Mouse (Mus musculus) ES-Bruce4 (cell line): ENCODE measurements around the gene Ovol3. TPM values are rescaled to one million over a fixed set of nuclear protein-coding genes. Genes with fewer than 3 reads are reported as not detected.

Source experiments
- H3K27ac ChIP-seq: 2 replicates; pipeline ENCODE4 v1.5.1; 2012; ENCODE audit warnings: low read length, inconsistent platforms; ENCODE audit not compliant: insufficient read depth
- H3K27me3 ChIP-seq: 2 replicates; pipeline ENCODE4 v1.6.1; 2012; ENCODE audit warnings: mild to moderate bottlenecking, low read length, inconsistent platforms; ENCODE audit not compliant: control insufficient read depth, poor library complexity, insufficient read depth, severe bottlenecking
- H3K36me3 ChIP-seq: 2 replicates; pipeline ENCODE4 v1.6.1; 2012; ENCODE audit warnings: inconsistent platforms, mild to moderate bottlenecking, low read length, moderate library complexity; ENCODE audit not compliant: control insufficient read depth, poor library complexity, insufficient read depth, severe bottlenecking
- H3K4me1 ChIP-seq: one replicate; pipeline ENCODE4 v1.8.1; 2011; ENCODE audit warnings: low read length; ENCODE audit not compliant: control insufficient read depth, insufficient read depth
- H3K4me3 ChIP-seq: 2 replicates; pipeline ENCODE4 v1.5.1; 2011; ENCODE audit warnings: low read depth, mild to moderate bottlenecking, low read length
- H3K9ac ChIP-seq: 2 replicates; pipeline ENCODE4 v1.6.1; 2012; ENCODE audit warnings: low read depth, mild to moderate bottlenecking, inconsistent platforms; ENCODE audit not compliant: poor library complexity, severe bottlenecking
- H3K9me3 ChIP-seq: replicated peaks from 2 replicates; pipeline ENCODE4 v1.6.1; 2012; ENCODE audit warnings: mild to moderate bottlenecking, low read length, inconsistent platforms; ENCODE audit not compliant: control insufficient read depth, poor library complexity, insufficient read depth, severe bottlenecking
- CTCF ChIP-seq: IDR thresholded peaks from one replicate; pipeline ENCODE4 v1.8.1; 2011; ENCODE audit warnings: low read depth, low read length
- EP300 ChIP-seq: IDR thresholded peaks from 2 replicates; pipeline ENCODE4 v1.6.1; 2011; ENCODE audit warnings: low read depth, low read length; ENCODE audit not compliant: insufficient read depth
- POLR2A ChIP-seq: IDR thresholded peaks from one replicate; pipeline ENCODE4 v1.8.1; 2011; ENCODE audit warnings: low read length; ENCODE audit not compliant: insufficient read depth
- polyA plus RNA-seq: library from polyadenylated mRNA; stranded (reverse); fragments of >200 nt; gene quantifications from 2 replicates; pipeline ENCODE4 v1.2.4, GENCODE M21; 2011; ENCODE audit warnings: low read depth; ENCODE audit not compliant: missing spikeins, insufficient read depth, insufficient read length

The Ovol3 gene
- polyA plus RNA-seq, 1 experiment: not detected

- no peaks in the 10 kb centered on the region for H3K27me3 ChIP-seq
- peaks cover 48% of the 10 kb centered on the region for H3K36me3 ChIP-seq
- H3K9me3 ChIP-seq: no peaks in the 10 kb centered on the region
- H3K4me3 ChIP-seq: no peak overlapping the region
- TF ChIP-seq POLR2A (no peak), EP300 (no peak), CTCF (no peak)
- no peak overlapping the region for H3K9ac ChIP-seq
- H3K27ac ChIP-seq: peak overlapping the region; percentile 63
- H3K4me1 ChIP-seq: peaks cover 3% of the 10 kb centered on the region
Observed at GRCm38 (mm10) chr7:30188344-30189115, 47.0 kb downstream of the Ovol3 start.

GRCm38 (mm10) chr7:30184641-30185348 lies 50.7 kb downstream of the Ovol3 start:
- H3K4me3 ChIP-seq: peak overlapping the region; percentile 72
- H3K27ac ChIP-seq: peak overlapping the region; percentile 65
- no peaks in the 10 kb centered on the region for H3K27me3 ChIP-seq
- H3K4me1 ChIP-seq: peaks cover 3% of the 10 kb centered on the region
- peak overlapping the region; percentile 58 for H3K9ac ChIP-seq
- no peaks in the 10 kb centered on the region for H3K9me3 ChIP-seq
- H3K36me3 ChIP-seq: peaks cover 29% of the 10 kb centered on the region
- TF ChIP-seq POLR2A: no peak

GRCm38 (mm10) chr7:30183879-30184289 lies 51.6 kb downstream of the Ovol3 start, which contains the start of gene Cox7a1:
Gene Cox7a1, plus strand, starts transcription at chr7:30184144.
- peak within 1 kb of the TSS; percentile 72 for H3K4me3 ChIP-seq
- no peaks in the 10 kb centered on the region for H3K9me3 ChIP-seq

More at GRCm38 (mm10) chr7:30183879-30184289, 51.6 kb downstream of the Ovol3 start, which contains the start of gene Cox7a1:
- peak within 1 kb of the TSS; percentile 65 for H3K27ac ChIP-seq
- peak within 1 kb of the TSS; percentile 58 for H3K9ac ChIP-seq
- TF ChIP-seq POLR2A (peak; percentile 49), CTCF (no peak), EP300 (peak; percentile 78; the same call in 1 of the 2 replicates)
- H3K27me3 ChIP-seq: no peaks in the 10 kb centered on the region
- peaks cover 22% of the 10 kb centered on the region for H3K36me3 ChIP-seq
- peaks cover 3% of the 10 kb centered on the region for H3K4me1 ChIP-seq

Other genes with a start within 250 kb of the Ovol3 start
- gene Zfp14, start 184.3 kb downstream of the Ovol3 start, polyA plus RNA-seq: 1.2 and 2.8 TPM in 2 replicates
- 13.4 and 15.4 TPM in 2 replicates for gene Zfp82, start 162.8 kb downstream of the Ovol3 start, polyA plus RNA-seq
- gene Gm26920, start 145.3 kb downstream of the Ovol3 start, polyA plus RNA-seq: not detected in 2 replicates
- gene Zfp566, start 145.2 kb downstream of the Ovol3 start, polyA plus RNA-seq: 12.0 and 13.7 TPM in 2 replicates
- 60.8 and 63.8 TPM in 2 replicates for gene Zfp260, start 140.9 kb downstream of the Ovol3 start, polyA plus RNA-seq
- gene Zfp382, start 113.8 kb downstream of the Ovol3 start, polyA plus RNA-seq: 6.1 and 9.0 TPM in 2 replicates
- 44.4 and 46.2 TPM in 2 replicates for gene Zfp146, start 66.0 kb downstream of the Ovol3 start, polyA plus RNA-seq
- gene Cox7a1, start 51.6 kb downstream of the Ovol3 start, polyA plus RNA-seq: 21.7 and 21.8 TPM in 2 replicates
- gene Capns1, start 36.9 kb downstream of the Ovol3 start, polyA plus RNA-seq: 359 and 396 TPM in 2 replicates
- 58.7 and 65.4 TPM in 2 replicates for gene Polr2i, start 3.8 kb downstream of the Ovol3 start, polyA plus RNA-seq
- gene Tbcb, start 3.5 kb downstream of the Ovol3 start, polyA plus RNA-seq: 86.6 and 90.0 TPM in 2 replicates
- gene Thap8, start 44.4 kb upstream of the Ovol3 start, polyA plus RNA-seq: 0.60 and 0.84 TPM in 2 replicates
- gene Wdr62, start 44.7 kb upstream of the Ovol3 start, polyA plus RNA-seq: 26.2 and 27.0 TPM in 2 replicates
- 49.4 and 52.2 TPM in 2 replicates for gene Clip3, start 56.0 kb upstream of the Ovol3 start, polyA plus RNA-seq
- 25.3 and 29.5 TPM in 2 replicates for gene Alkbh6, start 73.0 kb upstream of the Ovol3 start, polyA plus RNA-seq
- gene Syne4, start 79.1 kb upstream of the Ovol3 start, polyA plus RNA-seq: 41.6 and 43.7 TPM in 2 replicates
- 0.52 and 0.58 TPM in 2 replicates for gene E130208F15Rik, start 86.0 kb upstream of the Ovol3 start, polyA plus RNA-seq
- 5.6 and 7.3 TPM in 2 replicates for gene Sdhaf1, start 88.2 kb upstream of the Ovol3 start, polyA plus RNA-seq
- gene Lrfn3, start 127.0 kb upstream of the Ovol3 start, polyA plus RNA-seq: 4.2 and 6.3 TPM in 2 replicates
- not detected in 2 replicates for gene Tyrobp, start 178.0 kb upstream of the Ovol3 start, polyA plus RNA-seq
- gene Hcst, start 184.1 kb upstream of the Ovol3 start, polyA plus RNA-seq: not detected in 2 replicates
- 4.1 TPM in 2 replicates for gene Nfkbid, start 186.0 kb upstream of the Ovol3 start, polyA plus RNA-seq
- 70.6 and 78.2 TPM in 2 replicates for gene Aplp1, start 209.8 kb upstream of the Ovol3 start, polyA plus RNA-seq
- 5.8 and 9.4 TPM in 2 replicates for gene Kirrel2, start 222.0 kb upstream of the Ovol3 start, polyA plus RNA-seq
- gene Nphs1, start 222.6 kb upstream of the Ovol3 start, polyA plus RNA-seq: 27.5 and 30.9 TPM in 2 replicates